Mouse (Mus musculus) midbrain, embryonic 10.5 days (tissue): ENCODE data around the gene Zdhhc20. TPM values are rescaled to one million over a fixed set of nuclear protein-coding genes. Genes with fewer than 3 reads are reported as not detected.
"Not testable (repeated sequence)": the region's sequence is repeated elsewhere in the genome, so short reads cannot be mapped to it uniquely, and the experiment has no call there.

ENCODE experiments used
- DNase-seq: peaks from one replicate; pipeline ENCODE4 v3.0.0-alpha.2; 2017; ENCODE audit warnings: low spot score
- H3K27ac ChIP-seq: fragments of 300-500 bp; sonication (generic); replicated peaks from 2 replicates; pipeline ENCODE4 v1.5.1; 2016; ENCODE audit warnings: mild to moderate bottlenecking
- H3K27me3 ChIP-seq: fragments of 300-500 bp; sonication (generic); 2 replicates; pipeline ENCODE4 v1.6.1; 2016; ENCODE audit warnings: low read depth, mild to moderate bottlenecking; ENCODE audit not compliant: poor library complexity, severe bottlenecking
- H3K36me3 ChIP-seq: fragments of 300-500 bp; sonication (generic); 2 replicates; pipeline ENCODE4 v1.6.1; 2016; ENCODE audit warnings: mild to moderate bottlenecking, moderate library complexity
- H3K4me1 ChIP-seq: fragments of 300-500 bp; sonication (generic); 2 replicates; pipeline ENCODE4 v1.6.1; 2016
- H3K4me3 ChIP-seq: fragments of 300-500 bp; sonication (generic); 2 replicates; pipeline ENCODE4 v1.5.1; 2016; ENCODE audit warnings: mild to moderate bottlenecking, moderate library complexity
- H3K9me3 ChIP-seq: fragments of 300-500 bp; sonication (generic); replicated peaks from 2 replicates; pipeline ENCODE4 v1.6.1; 2016; ENCODE audit warnings: mild to moderate bottlenecking
- whole genome bisulfite sequencing: fragments of 180-500 bp; shearing (Covaris S2); methylation state at CpG from one replicate; pipeline ENCODE4 v1.1.7; 2016; 5-methylcytosine and 5-hydroxymethylcytosine counted together
- polyA plus RNA-seq: library from polyadenylated mRNA; unstranded; fragments of >200 nt; fragmentation: Nextera tagmentation; extraction: Ambion mirVana; gene quantifications from 2 replicates; pipeline ENCODE4 v1.2.1, GENCODE M21; 2016

Gene Zdhhc20
- polyA plus RNA-seq, 1 experiment from 2014 or later = 53.7 TPM

GRCm38 (mm10) chr14:57911316-57911715 is 21.2 kb upstream of the Zdhhc20 start:
- no peaks in the 10 kb centered on the region for H3K9me3 ChIP-seq
- peaks cover 9% of the 10 kb centered on the region; the same call in 1 of the 2 replicates for H3K36me3 ChIP-seq
- no peak for DNase-seq
- no peaks in the 10 kb centered on the region for H3K27me3 ChIP-seq
- H3K27ac ChIP-seq = no peak overlapping the region
- WGBS = 77% methylated on average over 4 of the region's 4 CpGs
- peaks cover 4% of the 10 kb centered on the region; the same call in 1 of the 2 replicates for H3K4me1 ChIP-seq
- no peak overlapping the region for H3K4me3 ChIP-seq

- Histone ChIP-seq H3K36me3 (peaks cover 4% of the 10 kb centered on the region; the same call in 1 of the 2 replicates), H3K9me3 (no peaks in the 10 kb centered on the region), H3K4me3 (peak overlapping the region; percentile 46), H3K4me1 (peaks cover 4% of the 10 kb centered on the region; the same call in 1 of the 2 replicates), H3K27ac (peak overlapping the region; percentile 78), H3K27me3 (no peaks in the 10 kb centered on the region)
- WGBS = 23% methylated on average over 26 of the region's 26 CpGs
- peak; percentile 82 for DNase-seq
Observed at GRCm38 (mm10) chr14:57910501-57911068, 20.5 kb upstream of the Zdhhc20 start.

DNA sequence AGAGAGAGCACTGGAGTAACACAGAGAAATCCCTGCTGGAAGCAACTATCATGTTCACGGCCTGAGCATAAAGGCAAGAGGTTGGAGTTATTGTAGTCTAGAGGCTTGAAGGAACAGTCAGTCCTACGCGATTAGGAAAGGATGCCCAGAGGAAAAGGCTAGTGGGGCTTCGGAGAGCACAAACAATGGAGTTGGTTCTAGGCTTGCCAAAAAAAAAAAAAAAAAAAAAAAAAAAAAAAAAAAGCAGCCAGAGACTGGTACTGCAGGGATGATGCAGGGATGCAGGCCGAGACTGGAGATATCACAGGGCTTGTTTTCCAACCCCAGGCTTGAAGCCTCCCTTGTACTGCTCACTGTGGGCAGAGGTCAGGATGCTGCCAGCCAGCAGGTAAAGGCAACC is 19.2 kb upstream of the Zdhhc20 start:
- no peak overlapping the region for H3K27ac ChIP-seq
- H3K9me3 ChIP-seq = no peaks in the 10 kb centered on the region
- DNase-seq = no peak
- 83% methylated on average over 5 of the region's 5 CpGs for WGBS
- H3K4me3 ChIP-seq = no peak overlapping the region
- H3K36me3 ChIP-seq = no peaks in the 10 kb centered on the region
- H3K4me1 ChIP-seq = peaks cover 4% of the 10 kb centered on the region; the same call in 1 of the 2 replicates
- no peaks in the 10 kb centered on the region for H3K27me3 ChIP-seq

DNA sequence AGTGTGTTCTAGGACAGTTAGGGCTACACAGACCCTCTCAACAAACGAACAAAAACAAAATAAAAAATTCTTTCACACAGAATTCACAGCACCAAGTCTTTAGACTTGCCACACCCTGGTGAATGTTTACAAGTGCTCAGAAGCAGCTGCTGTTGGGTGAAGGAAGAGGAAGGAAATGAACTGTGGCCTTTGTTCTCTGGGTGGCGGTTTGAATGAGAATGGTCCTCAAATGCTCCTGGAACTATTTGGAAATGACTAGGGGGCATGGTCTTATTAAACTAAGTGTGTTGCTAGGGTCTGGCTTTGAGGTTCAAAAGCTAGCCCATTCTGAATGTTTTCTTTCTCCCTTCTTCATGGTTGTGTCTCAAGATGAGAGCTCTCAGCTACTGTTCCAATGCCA is 18.4 kb upstream of the Zdhhc20 start:
- DNase-seq = no peak
- Histone ChIP-seq H3K4me3 (no peak overlapping the region), H3K36me3 (no peaks in the 10 kb centered on the region), H3K27me3 (no peaks in the 10 kb centered on the region), H3K27ac (no peak overlapping the region), H3K9me3 (no peaks in the 10 kb centered on the region), H3K4me1 (peaks cover 4% of the 10 kb centered on the region; the same call in 1 of the 2 replicates)
- 72% methylated on average over 2 of the region's 2 CpGs for WGBS

DNA sequence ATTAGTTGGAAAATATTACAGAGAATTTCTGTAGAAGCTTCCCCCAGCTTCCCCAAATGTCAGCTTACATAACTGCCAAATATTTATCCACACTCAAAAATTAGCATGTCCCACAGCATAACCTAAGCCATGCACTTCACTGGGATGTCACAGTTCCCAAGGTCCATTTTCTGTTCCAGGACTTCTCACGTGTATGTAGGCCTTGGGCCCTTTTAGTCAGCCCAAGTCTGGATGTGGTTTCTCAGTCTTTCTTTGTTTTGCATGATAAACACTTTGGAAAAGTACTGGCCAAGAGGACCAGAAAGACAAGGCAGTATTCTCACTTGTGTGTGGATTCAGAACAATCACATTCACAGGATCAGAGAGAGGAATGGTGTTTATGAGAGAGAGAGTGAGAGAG is 11.9 kb upstream of the Zdhhc20 start:
- no peaks in the 10 kb centered on the region for H3K4me1 ChIP-seq
- no peak for DNase-seq
- no peak overlapping the region for H3K4me3 ChIP-seq
- no peaks in the 10 kb centered on the region for H3K27me3 ChIP-seq
- H3K9me3 ChIP-seq = no peaks in the 10 kb centered on the region
- 59% methylated on average over 1 of the region's 1 CpGs for WGBS
- H3K36me3 ChIP-seq = no peaks in the 10 kb centered on the region
- no peak overlapping the region for H3K27ac ChIP-seq

GRCm38 (mm10) chr14:57896882-57897281 is 6.8 kb upstream of the Zdhhc20 start:
- H3K36me3 ChIP-seq = no peaks in the 10 kb centered on the region
- H3K27ac ChIP-seq = no peak overlapping the region
- no peak overlapping the region for H3K4me3 ChIP-seq
- H3K9me3 ChIP-seq = peaks cover 4% of the 10 kb centered on the region; the same call in 1 of the 2 replicates
- no peak for DNase-seq
- no peaks in the 10 kb centered on the region for H3K4me1 ChIP-seq
- WGBS = 94% methylated on average over 12 of the region's 12 CpGs
- no peaks in the 10 kb centered on the region for H3K27me3 ChIP-seq

GRCm38 (mm10) chr14:57896088-57896871 is 6.2 kb upstream of the Zdhhc20 start:
- 69% methylated on average over 8 of the region's 8 CpGs for WGBS
- H3K36me3 ChIP-seq, DNase-seq, H3K4me1 ChIP-seq, H3K27me3 ChIP-seq, H3K9me3 ChIP-seq, H3K4me3 ChIP-seq, H3K27ac ChIP-seq: not testable (repeated sequence)

DNA sequence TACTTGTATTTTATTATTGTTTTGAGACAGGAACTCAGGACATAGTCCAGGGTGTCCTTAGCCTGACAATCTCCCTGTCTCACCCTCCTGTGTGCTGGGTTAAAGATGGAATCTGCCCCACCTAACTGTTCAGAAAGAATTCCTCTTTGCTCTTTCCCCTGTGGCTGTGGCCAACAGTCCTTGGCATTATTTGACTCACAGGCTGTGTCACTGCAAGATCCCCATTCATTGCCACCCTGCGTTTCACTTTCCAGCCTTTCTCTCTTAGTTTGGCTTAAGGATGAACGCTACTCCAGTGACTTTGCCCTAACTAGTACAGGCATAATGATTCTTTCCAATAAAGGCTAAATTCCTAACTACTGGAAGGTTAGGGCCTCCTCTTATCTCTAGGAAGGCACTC is 4.3 kb upstream of the Zdhhc20 start:
- 93% methylated on average over 2 of the region's 2 CpGs for WGBS
- Histone ChIP-seq H3K9me3 (peaks cover 4% of the 10 kb centered on the region; the same call in 1 of the 2 replicates), H3K4me3 (no peak overlapping the region), H3K27ac (no peak overlapping the region), H3K36me3 (no peaks in the 10 kb centered on the region), H3K27me3 (no peaks in the 10 kb centered on the region), H3K4me1 (peaks cover 5% of the 10 kb centered on the region)
- DNase-seq = no peak

DNA sequence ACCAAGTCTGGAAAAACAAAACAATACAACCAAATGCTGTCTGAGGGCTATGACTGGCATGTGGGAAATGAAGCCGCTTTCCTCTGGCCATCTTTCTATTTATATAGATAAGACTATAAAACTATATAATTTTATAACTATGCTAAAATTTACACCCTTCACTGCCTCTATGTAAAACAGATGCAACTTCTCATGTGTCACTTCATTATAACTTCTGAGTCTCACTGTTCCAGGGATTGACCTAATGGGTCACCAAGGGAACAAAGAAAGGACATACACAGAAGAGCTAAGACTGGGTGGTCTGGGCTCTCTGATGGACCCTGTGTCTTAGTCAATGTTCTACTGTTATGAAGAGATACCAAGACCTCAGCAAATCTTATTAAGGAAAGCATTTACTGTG is 2.9 kb upstream of the Zdhhc20 start:
- no peaks in the 10 kb centered on the region for H3K27me3 ChIP-seq
- H3K36me3 ChIP-seq = no peaks in the 10 kb centered on the region
- peaks cover 14% of the 10 kb centered on the region for H3K4me1 ChIP-seq
- no peak overlapping the region for H3K27ac ChIP-seq
- no peak overlapping the region for H3K4me3 ChIP-seq
- 89% methylated on average over 1 of the region's 1 CpGs for WGBS
- DNase-seq = no peak
- peaks cover 4% of the 10 kb centered on the region; the same call in 1 of the 2 replicates for H3K9me3 ChIP-seq

GRCm38 (mm10) chr14:57889541-57890010 is 500 bp downstream of the Zdhhc20 start:
- Histone ChIP-seq H3K4me1 (peaks cover 15% of the 10 kb centered on the region), H3K36me3 (0 out of 2 replicates have a peak, but pooled peaks cover 5% of the 10 kb centered on the region), H3K4me3 (peak overlapping the region; percentile 95), H3K27ac (peak overlapping the region; percentile 96), H3K9me3 (no peaks in the 10 kb centered on the region), H3K27me3 (no peaks in the 10 kb centered on the region)
- no peak for DNase-seq
- under 1% methylated on average over 37 of the region's 37 CpGs for WGBS

DNA sequence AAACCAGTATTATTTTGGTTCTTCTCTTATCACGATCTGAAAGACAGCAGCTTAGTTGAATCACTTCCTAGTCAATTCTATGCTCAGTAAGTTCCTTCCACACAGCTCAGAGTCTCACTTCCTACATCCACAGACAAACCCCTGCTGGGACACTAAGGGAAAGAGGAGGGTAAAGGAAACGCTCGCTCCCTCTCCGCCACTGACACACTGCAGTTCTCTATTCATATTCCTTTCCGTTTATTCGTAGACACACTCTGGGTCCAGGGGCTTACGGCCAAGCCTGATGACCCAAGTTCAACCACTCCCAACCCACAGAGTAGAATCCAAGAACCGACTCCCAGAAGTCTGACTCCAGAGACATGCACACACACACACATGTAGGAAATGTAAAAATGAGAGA is 2.9 kb downstream of the Zdhhc20 start:
- Histone ChIP-seq H3K4me1 (peaks cover 19% of the 10 kb centered on the region), H3K9me3 (no peaks in the 10 kb centered on the region), H3K27ac (no peak overlapping the region), H3K4me3 (no peak overlapping the region), H3K27me3 (no peaks in the 10 kb centered on the region), H3K36me3 (0 out of 2 replicates have a peak, but pooled peaks cover 10% of the 10 kb centered on the region)
- WGBS = 91% methylated on average over 8 of the region's 8 CpGs
- DNase-seq = no peak

GRCm38 (mm10) chr14:57886032-57886431 is 4.0 kb downstream of the Zdhhc20 start:
- Histone ChIP-seq H3K27ac (no peak overlapping the region), H3K9me3 (no peaks in the 10 kb centered on the region), H3K36me3 (0 out of 2 replicates have a peak, but pooled peaks cover 10% of the 10 kb centered on the region), H3K4me3 (no peak overlapping the region), H3K27me3 (no peaks in the 10 kb centered on the region), H3K4me1 (peaks cover 21% of the 10 kb centered on the region)
- DNase-seq = no peak
- 87% methylated on average over 2 of the region's 2 CpGs for WGBS

DNA sequence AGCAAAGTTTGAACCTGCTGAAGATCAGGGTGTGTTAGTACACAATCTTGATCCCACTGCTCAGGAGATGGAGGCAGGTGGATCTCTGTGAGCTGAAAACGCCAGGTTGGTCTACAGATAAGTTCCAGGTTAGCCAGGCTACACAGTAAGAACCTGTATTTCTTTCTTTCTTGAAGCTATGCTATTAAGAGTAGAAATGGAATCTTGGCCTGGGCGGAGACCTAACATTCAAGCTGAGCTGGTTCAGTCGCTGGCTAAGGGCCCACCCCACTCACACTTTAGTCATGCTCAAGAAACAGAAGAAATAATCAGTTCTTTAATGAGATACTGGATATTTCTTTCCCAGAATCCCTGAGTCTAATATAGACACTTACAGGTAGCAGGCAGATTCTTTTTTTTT is 6.7 kb downstream of the Zdhhc20 start:
- Histone ChIP-seq H3K36me3 (0 out of 2 replicates have a peak, but pooled peaks cover 10% of the 10 kb centered on the region), H3K27ac (no peak overlapping the region), H3K4me3 (no peak overlapping the region), H3K27me3 (no peaks in the 10 kb centered on the region), H3K9me3 (no peaks in the 10 kb centered on the region), H3K4me1 (peaks cover 10% of the 10 kb centered on the region)
- 94% methylated on average over 3 of the region's 3 CpGs for WGBS
- DNase-seq = no peak
